Mouse (Mus musculus) heart, embryonic 16.5 days (tissue): ENCODE results near the gene Slc35a5. TPM values are rescaled to one million over a fixed set of nuclear protein-coding genes. Genes with fewer than 3 reads are reported as not detected.

Source experiments
- ATAC-seq: fragments of 200-750 bp; cut with Nextera tagmentation; replicated peaks from 2 replicates; pipeline ENCODE4 v1.8.0; 2017; ENCODE audit warnings: moderate number of reproducible peaks; ENCODE audit not compliant: insufficient read depth, low FRiP score; ENCODE audit errors: extremely low read depth
- H3K27ac ChIP-seq: fragments of 300-500 bp; sonication (generic); 2 replicates; pipeline ENCODE4 v1.5.1; 2014; ENCODE audit warnings: mild to moderate bottlenecking, low read length, control low read depth, moderate library complexity
- H3K27me3 ChIP-seq: fragments of 300-500 bp; sonication (generic); 2 replicates; pipeline ENCODE4 v1.6.1; 2014; ENCODE audit warnings: low read length, mixed read lengths; ENCODE audit not compliant: control insufficient read depth, insufficient read depth
- H3K36me3 ChIP-seq: fragments of 300-500 bp; sonication (generic); 2 replicates; pipeline ENCODE4 v1.6.1; 2014; ENCODE audit not compliant: control insufficient read depth, insufficient read depth
- H3K4me1 ChIP-seq: fragments of 300-500 bp; sonication (generic); 2 replicates; pipeline ENCODE4 v1.6.1; 2014; ENCODE audit warnings: low read length, mixed read lengths; ENCODE audit not compliant: control insufficient read depth, insufficient read depth
- H3K4me2 ChIP-seq: fragments of 300-500 bp; sonication (generic); 2 replicates; pipeline ENCODE4 v1.6.1; 2014; ENCODE audit warnings: low read depth, mild to moderate bottlenecking, control low read depth, low read length
- H3K4me3 ChIP-seq: fragments of 300-500 bp; sonication (generic); 2 replicates; pipeline ENCODE4 v1.5.1; 2014; ENCODE audit warnings: mild to moderate bottlenecking, control low read depth, low read length
- H3K9ac ChIP-seq: fragments of 300-500 bp; sonication (generic); 2 replicates; pipeline ENCODE4 v1.6.1; 2014; ENCODE audit warnings: low read length, control low read depth
- H3K9me3 ChIP-seq: fragments of 300-500 bp; sonication (generic); replicated peaks from 2 replicates; pipeline ENCODE4 v1.6.1; 2016; ENCODE audit warnings: low read length; ENCODE audit not compliant: control insufficient read depth
- WGBS: fragments of 180-500 bp; shearing (Covaris S2); extraction: QIAGEN DNeasy Blood & Tissue Kit; methylation state at CpG from one replicate; pipeline ENCODE4 v1.1.7; 2014; 5-methylcytosine and 5-hydroxymethylcytosine counted together
- polyA plus RNA-seq: library from polyadenylated mRNA; unstranded; fragments of >200 nt; fragmentation: Nextera tagmentation; extraction: Ambion mirVana; gene quantifications from 2 replicates; pipeline ENCODE4 v1.2.1, GENCODE M21; 2015

Slc35a5 gene
- polyA plus RNA-seq, result 14.5 and 17.4 TPM in 2 replicates

DNA sequence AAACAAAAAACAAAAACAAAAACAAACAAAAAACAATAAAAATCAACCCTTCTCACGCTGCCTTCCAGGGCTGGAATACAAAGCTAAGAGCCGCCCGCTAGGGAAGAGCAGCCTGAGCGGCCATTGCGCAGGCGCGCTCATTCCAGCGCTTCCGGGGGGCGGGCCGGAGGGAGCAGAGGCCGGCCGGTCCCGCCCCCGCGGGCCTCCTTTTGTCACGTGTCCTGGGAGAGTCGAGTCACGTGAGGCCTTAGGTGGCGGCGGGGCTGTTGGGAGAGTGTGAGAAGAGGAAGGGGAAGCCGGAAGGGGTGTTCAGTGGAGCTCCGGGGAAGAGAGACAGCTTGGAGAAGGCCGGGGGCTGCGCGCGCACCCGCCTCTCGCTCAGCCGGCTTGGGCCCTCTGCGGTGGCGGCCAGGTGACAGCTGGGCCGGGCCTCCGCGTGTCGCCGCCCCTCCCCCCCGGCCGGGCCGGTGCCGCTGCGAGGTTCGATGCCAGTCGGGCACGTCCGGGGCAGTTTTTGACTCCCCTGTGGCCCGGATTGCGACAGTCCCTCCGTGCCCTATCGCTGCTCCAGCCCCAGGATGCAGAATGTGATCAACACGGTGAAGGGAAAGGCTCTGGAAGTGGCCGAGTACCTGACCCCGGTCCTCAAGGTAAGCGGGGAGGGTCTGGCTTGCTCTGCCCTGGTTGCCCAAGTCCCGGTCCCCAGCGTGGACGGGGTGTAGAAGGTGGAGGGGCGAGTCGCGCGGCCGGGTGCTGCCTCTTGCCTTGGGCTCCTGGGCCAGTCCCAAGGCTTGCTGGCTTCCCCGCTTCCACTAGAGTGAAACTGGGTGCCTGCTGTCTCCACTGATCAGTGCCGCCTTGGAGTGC, at the start of gene Slc35a5, which contains the start of gene Atg3:
Gene Slc35a5 (minus strand): TSS at position 185 of the 867 bp plus-strand sequence.
Gene Atg3 (plus strand): TSS at position 264 of the 867 bp plus-strand sequence.
- Histone ChIP-seq H3K9me3 (no peaks in the 10 kb centered on the region), H3K4me2 (peak within 1 kb of the TSS; percentile 90), H3K27me3 (no peaks in the 10 kb centered on the region), H3K36me3 (peaks cover 7% of the 10 kb centered on the region; the same call in 1 of the 2 replicates), H3K4me3 (peak within 1 kb of the TSS; percentile 69), H3K9ac (peak within 1 kb of the TSS; percentile 89), H3K4me1 (peaks cover 17% of the 10 kb centered on the region), H3K27ac (peak within 1 kb of the TSS; percentile 97)
- under 1% methylated on average over 59 of the region's 64 CpGs for WGBS
- peak; percentile 99 for ATAC-seq

DNA sequence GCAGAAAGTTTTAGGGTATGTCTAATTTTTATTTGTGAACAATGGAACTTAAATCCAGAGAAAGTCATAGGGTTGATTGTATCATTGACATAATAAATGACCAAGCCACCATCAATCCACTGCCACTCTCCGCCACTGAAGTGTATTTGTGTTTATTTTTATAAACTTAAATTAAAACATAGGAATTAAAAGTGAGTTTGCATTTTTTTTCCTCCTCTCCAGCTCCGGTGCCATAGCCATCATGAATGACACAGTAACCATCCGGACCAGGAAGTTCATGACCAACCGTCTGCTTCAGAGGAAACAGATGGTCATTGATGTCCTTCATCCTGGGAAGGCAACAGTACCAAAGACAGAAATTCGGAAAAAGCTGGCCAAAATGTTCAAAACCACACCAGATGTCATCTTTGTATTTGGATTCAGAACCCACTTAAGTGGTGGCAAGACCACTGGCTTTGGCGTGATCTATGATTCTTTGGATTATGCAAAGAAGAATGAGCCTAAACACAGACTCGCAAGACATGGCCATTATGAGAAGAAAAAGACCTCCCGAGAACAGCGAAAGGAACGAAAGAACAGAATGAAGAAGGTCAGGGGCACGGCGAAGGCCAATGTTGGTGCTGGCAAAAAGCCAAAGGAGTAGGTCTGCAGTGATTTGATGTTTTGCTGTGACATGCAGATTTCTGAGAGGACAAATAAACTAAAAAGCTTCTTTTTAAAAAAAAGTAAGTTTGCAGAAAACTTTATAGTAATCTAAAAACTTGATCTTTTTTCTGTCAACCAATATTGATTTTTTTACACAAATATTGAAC, 46.6 kb upstream of the Slc35a5 start:
- ATAC-seq, result no peak
- Histone ChIP-seq H3K27me3 (no peaks in the 10 kb centered on the region), H3K9ac (no peak overlapping the region), H3K4me1 (no peaks in the 10 kb centered on the region), H3K27ac (no peak overlapping the region), H3K4me3 (no peak overlapping the region), H3K4me2 (no peak overlapping the region), H3K36me3 (no peaks in the 10 kb centered on the region), H3K9me3 (no peaks in the 10 kb centered on the region)
- WGBS, result 70% methylated on average over 12 of the region's 12 CpGs

DNA sequence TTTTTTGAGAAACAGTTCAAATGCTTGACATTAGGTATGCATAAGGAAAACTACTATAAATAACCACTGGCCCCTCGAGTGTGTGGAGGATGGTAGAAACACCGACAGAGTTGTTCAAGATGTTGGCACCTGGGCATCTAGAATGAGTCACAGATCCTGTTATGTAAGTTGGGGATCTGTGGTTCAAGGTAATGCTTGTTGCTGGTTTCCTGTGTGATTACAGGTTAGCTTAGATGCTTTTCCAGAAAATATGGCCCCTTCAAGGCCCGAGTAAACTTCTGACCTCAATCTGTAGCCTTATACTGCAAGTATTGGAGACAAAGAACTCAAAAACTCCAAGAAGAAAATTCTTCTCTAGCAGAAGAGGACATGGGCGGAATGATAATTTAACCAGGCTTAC, 45.9 kb upstream of the Slc35a5 start:
- ATAC-seq, result no peak
- 62% methylated on average over 4 of the region's 4 CpGs for WGBS
- no peak overlapping the region for H3K4me3 ChIP-seq

DNA sequence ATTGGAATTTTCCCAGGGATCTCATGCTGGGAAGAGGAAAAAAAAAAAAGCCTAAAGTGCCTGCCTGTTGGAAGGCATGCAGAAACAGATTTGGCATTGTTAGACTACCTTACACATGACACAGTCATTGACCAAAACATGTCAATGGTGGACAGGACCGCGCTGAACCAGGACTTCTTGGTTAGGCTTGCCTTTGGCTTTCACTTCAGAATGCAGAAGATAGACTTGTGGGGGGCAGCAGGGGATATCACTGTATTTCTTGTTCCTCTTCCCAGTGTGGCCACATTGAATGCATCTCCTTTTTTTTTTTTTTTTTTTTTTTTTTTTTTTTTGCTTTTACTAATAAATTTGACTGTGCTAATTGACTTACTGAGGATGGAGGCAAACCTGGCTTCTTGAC, 42.9 kb upstream of the Slc35a5 start:
- ATAC-seq, result no peak
- H3K27me3 ChIP-seq, result no peaks in the 10 kb centered on the region
- no peak overlapping the region for H3K27ac ChIP-seq
- H3K4me2 ChIP-seq, result no peak overlapping the region
- WGBS, result 95% methylated on average over 2 of the region's 2 CpGs
- H3K4me3 ChIP-seq, result no peak overlapping the region
- no peak overlapping the region for H3K9ac ChIP-seq
- no peaks in the 10 kb centered on the region for H3K9me3 ChIP-seq
- no peaks in the 10 kb centered on the region for H3K36me3 ChIP-seq
- H3K4me1 ChIP-seq, result no peaks in the 10 kb centered on the region

More for the DNA sequence above, 45.9 kb upstream of the Slc35a5 start:
- H3K36me3 ChIP-seq, result no peaks in the 10 kb centered on the region
- no peak overlapping the region for H3K4me2 ChIP-seq
- H3K4me1 ChIP-seq, result no peaks in the 10 kb centered on the region
- no peak overlapping the region for H3K9ac ChIP-seq
- no peaks in the 10 kb centered on the region for H3K27me3 ChIP-seq
- no peaks in the 10 kb centered on the region for H3K9me3 ChIP-seq
- H3K27ac ChIP-seq, result no peak overlapping the region

DNA sequence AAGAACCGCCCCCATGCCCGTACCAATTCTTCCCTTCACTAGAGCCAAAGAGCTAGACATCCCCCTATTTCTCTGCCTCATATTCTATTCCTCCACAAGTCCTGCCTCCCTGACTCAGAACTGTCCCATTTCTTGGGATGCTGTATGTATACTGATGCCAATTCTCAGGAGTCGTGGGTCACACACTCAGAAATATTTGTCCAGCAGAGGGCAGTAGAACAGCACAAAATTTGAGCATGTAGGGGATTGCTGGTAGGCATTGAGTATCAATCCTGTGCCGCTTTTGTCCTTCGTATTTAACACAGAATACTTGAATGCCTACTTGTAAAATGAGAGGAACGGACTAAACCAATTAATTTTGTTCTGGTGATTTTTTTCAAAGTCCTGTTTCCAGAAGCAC, 38.3 kb upstream of the Slc35a5 start:
- no peak overlapping the region for H3K27ac ChIP-seq
- no peak overlapping the region for H3K4me2 ChIP-seq
- H3K4me1 ChIP-seq, result no peaks in the 10 kb centered on the region
- H3K9ac ChIP-seq, result no peak overlapping the region
- H3K4me3 ChIP-seq, result no peak overlapping the region
- ATAC-seq, result no peak; the same call in 1 of the 2 replicates
- WGBS, result 34% methylated on average over 6 of the region's 6 CpGs
- no peaks in the 10 kb centered on the region for H3K9me3 ChIP-seq
- H3K36me3 ChIP-seq, result no peaks in the 10 kb centered on the region
- no peaks in the 10 kb centered on the region for H3K27me3 ChIP-seq

DNA sequence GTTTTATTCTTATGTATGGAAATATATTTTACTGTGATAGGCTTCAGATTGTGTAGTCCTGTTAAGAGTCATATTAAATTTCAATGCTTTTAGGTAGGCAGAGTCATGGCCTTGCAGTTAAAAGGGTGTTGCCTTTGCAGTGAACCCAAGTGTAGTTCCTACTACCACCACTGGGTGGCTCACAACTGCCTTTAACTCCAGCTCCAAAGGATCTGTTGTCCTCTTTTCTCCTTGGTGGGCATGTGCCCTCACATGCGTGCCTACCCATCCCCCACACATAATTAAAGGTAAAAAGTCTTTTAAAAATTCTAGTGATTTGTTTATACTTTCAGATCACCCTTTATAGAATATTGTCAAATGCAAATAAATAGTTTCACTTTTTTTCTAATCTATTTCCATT, 34.1 kb upstream of the Slc35a5 start:
- Histone ChIP-seq H3K9ac (no peak overlapping the region), H3K4me3 (no peak overlapping the region), H3K27me3 (no peaks in the 10 kb centered on the region), H3K27ac (no peak overlapping the region), H3K4me2 (no peak overlapping the region), H3K4me1 (no peaks in the 10 kb centered on the region), H3K9me3 (no peaks in the 10 kb centered on the region), H3K36me3 (0 out of 2 replicates have a peak, but pooled peaks cover 4% of the 10 kb centered on the region)
- 0% methylated on average over 1 of the region's 1 CpGs for WGBS
- no peak; the same call in 1 of the 2 replicates for ATAC-seq

DNA sequence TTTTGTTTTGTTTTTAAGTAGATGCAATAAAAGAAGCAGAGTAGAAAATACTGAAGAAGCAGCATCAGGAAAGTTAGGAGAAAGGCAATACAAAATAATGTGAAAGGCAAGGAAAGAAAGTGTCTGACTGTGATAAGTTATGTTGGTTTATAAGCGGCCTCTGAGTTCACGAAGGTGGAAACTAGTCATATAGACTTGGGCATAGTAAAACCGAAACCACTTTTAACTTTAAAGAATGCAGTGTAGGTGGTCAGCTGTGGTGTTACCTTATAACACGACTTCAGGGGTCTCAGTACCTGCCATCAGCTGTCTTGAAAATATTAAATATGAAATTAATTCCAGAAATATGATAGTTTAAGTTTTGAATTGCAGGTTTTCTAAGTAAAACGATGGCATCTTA, 23.3 kb upstream of the Slc35a5 start:
- 91% methylated on average over 5 of the region's 5 CpGs for WGBS
- Histone ChIP-seq H3K36me3 (peaks cover 13% of the 10 kb centered on the region), H3K27me3 (no peaks in the 10 kb centered on the region), H3K27ac (no peak overlapping the region), H3K9me3 (no peaks in the 10 kb centered on the region), H3K4me1 (no peaks in the 10 kb centered on the region), H3K4me3 (no peak overlapping the region), H3K4me2 (no peak overlapping the region), H3K9ac (no peak overlapping the region)
- ATAC-seq, result no peak

DNA sequence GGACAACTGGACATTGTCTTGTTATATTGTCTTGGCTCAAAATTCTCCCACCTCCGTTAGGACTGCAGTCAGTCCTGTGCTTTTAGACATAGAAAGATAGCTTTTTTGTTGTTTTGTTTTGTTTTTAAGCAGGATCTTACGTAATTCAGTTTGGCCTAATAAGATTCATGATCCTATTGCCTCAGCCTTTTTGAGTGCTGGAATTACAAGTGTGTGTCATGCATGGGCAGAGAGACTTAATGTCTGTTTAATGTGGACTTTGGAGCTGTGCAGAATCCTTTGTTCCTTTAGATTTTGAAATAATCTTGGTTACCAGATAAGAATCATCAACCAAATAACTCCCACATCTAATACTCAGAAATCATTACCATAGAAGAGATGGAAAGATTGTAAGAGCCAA, 20.0 kb upstream of the Slc35a5 start:
- 89% methylated on average over 2 of the region's 2 CpGs for WGBS
- no peaks in the 10 kb centered on the region for H3K4me1 ChIP-seq
- H3K27me3 ChIP-seq, result no peaks in the 10 kb centered on the region
- H3K4me3 ChIP-seq, result no peak overlapping the region
- H3K36me3 ChIP-seq, result peaks cover 10% of the 10 kb centered on the region
- H3K9ac ChIP-seq, result no peak overlapping the region
- no peak overlapping the region for H3K27ac ChIP-seq
- no peaks in the 10 kb centered on the region for H3K9me3 ChIP-seq
- no peak for ATAC-seq
- no peak overlapping the region for H3K4me2 ChIP-seq

DNA sequence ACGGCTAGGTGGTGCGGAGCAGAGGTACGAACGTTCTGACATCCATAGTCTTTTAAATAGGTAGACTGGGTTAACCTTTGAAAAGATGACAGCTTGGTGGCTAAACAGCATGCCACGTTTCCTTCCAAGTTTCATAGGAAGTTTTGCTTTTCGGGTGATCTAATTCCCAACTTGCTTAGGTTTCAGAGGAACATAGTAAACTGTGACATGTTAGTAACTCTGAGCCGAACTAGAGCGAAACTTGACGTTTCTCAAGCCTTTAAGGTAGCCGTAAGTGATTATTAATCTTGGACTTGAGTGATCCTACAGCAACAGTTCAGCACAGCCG, 847 bp upstream of the Slc35a5 start:
- H3K4me1 ChIP-seq, result peaks cover 17% of the 10 kb centered on the region
- ATAC-seq, result no peak
- 1% methylated on average over 11 of the region's 11 CpGs for WGBS

More for the DNA sequence above, 847 bp upstream of the Slc35a5 start:
- peaks cover 7% of the 10 kb centered on the region; the same call in 1 of the 2 replicates for H3K36me3 ChIP-seq
- no peaks in the 10 kb centered on the region for H3K27me3 ChIP-seq
- no peaks in the 10 kb centered on the region for H3K9me3 ChIP-seq
- H3K4me2 ChIP-seq, result peak overlapping the region; percentile 79
- H3K9ac ChIP-seq, result peak overlapping the region; percentile 86
- H3K4me3 ChIP-seq, result peak overlapping the region; percentile 69
- peak overlapping the region; percentile 97 for H3K27ac ChIP-seq
